Mouse (Mus musculus) hindbrain, postnatal 0 days (tissue): ENCODE data around the gene Gnptab. TPM values are rescaled to one million over a fixed set of nuclear protein-coding genes. Genes with fewer than 3 reads are reported as not detected.
"Not testable (repeated sequence)": the region's sequence is repeated elsewhere in the genome, so short reads cannot be mapped to it uniquely, and the experiment has no call there.

ENCODE experiments used
- ATAC-seq: fragments of 200-750 bp; cut with Nextera tagmentation; 2 replicates; pipeline ENCODE4 v1.8.0; 2017; ENCODE audit warnings: mild to moderate bottlenecking, moderate TSS enrichment, moderate library complexity
- DNase-seq: peaks from one replicate; pipeline ENCODE4 v3.0.0-alpha.2; 2015; ENCODE audit warnings: low spot score
- H3K27ac ChIP-seq: fragments of 300-500 bp; sonication (generic); 2 replicates; pipeline ENCODE4 v1.5.1; 2014; ENCODE audit warnings: mild to moderate bottlenecking
- H3K27me3 ChIP-seq: fragments of 300-500 bp; sonication (generic); 2 replicates; pipeline ENCODE4 v1.6.1; 2014; ENCODE audit warnings: low read length, mixed read lengths; ENCODE audit not compliant: insufficient read depth
- H3K36me3 ChIP-seq: fragments of 300-500 bp; sonication (generic); 2 replicates; pipeline ENCODE4 v1.6.1; 2014; ENCODE audit warnings: low read length, mixed read lengths; ENCODE audit not compliant: insufficient read depth
- H3K4me1 ChIP-seq: fragments of 300-500 bp; sonication (generic); 2 replicates; pipeline ENCODE4 v1.6.1; 2014; ENCODE audit warnings: antibody characterized with exemption, low read length, mixed read lengths; ENCODE audit not compliant: insufficient read depth
- H3K4me2 ChIP-seq: fragments of 300-500 bp; sonication (generic); 2 replicates; pipeline ENCODE4 v1.6.1; 2014; ENCODE audit warnings: low read depth, mild to moderate bottlenecking, low read length, moderate library complexity, mixed read lengths
- H3K4me3 ChIP-seq: fragments of 300-500 bp; sonication (generic); 2 replicates; pipeline ENCODE4 v1.5.1; 2014; ENCODE audit warnings: low read length
- H3K9ac ChIP-seq: fragments of 300-500 bp; sonication (generic); replicated peaks from 2 replicates; pipeline ENCODE4 v1.6.1; 2014; ENCODE audit warnings: mild to moderate bottlenecking, low read length, moderate library complexity, mixed read lengths
- H3K9me3 ChIP-seq: fragments of 300-500 bp; sonication (generic); 2 replicates; pipeline ENCODE4 v1.6.1; 2016; ENCODE audit warnings: low read length, mixed read lengths
- CTCF ChIP-seq: IDR thresholded peaks from 2 replicates; pipeline ENCODE4 v1.5.1; 2016; ENCODE audit warnings: antibody characterized with exemption, control low read depth, low read depth
- WGBS: fragments of 180-500 bp; shearing (Covaris S2); extraction: QIAGEN DNeasy Blood & Tissue Kit; methylation state at CpG from one replicate; pipeline ENCODE4 v1.1.7; 2014; 5-methylcytosine and 5-hydroxymethylcytosine counted together
- polyA plus RNA-seq: library from polyadenylated mRNA; unstranded; fragments of >200 nt; fragmentation: Nextera tagmentation; extraction: Ambion mirVana; gene quantifications from 2 replicates; pipeline ENCODE4 v1.2.1, GENCODE M21; 2015
- total RNA-seq: library from RNA; depleted of rRNA; stranded (reverse); fragments of >200 nt; gene quantifications from 2 replicates; pipeline ENCODE4 v1.2.3, GENCODE M21; 2014; rRNA removed

Gene Gnptab
- total and polyA plus RNA-seq, 2 experiments from 2014 or later = 19.0 to 40.5 TPM

- H3K4me1 ChIP-seq = no peaks in the 10 kb centered on the region
- no peaks in the 10 kb centered on the region for H3K27me3 ChIP-seq
- H3K9me3 ChIP-seq = no peaks in the 10 kb centered on the region
- no peak within 1 kb of the TSS for H3K9ac ChIP-seq
- H3K4me3 ChIP-seq = no peak within 1 kb of the TSS
- TF ChIP-seq CTCF = no peak
- H3K36me3 ChIP-seq = no peaks in the 10 kb centered on the region
- no peak for ATAC-seq
- DNase-seq = no peak
- no peak within 1 kb of the TSS for H3K27ac ChIP-seq
- H3K4me2 ChIP-seq = no peak within 1 kb of the TSS
- whole genome bisulfite sequencing = 87% methylated on average over 33 of the region's 33 CpGs
Observed at GRCm38 (mm10) chr10:88459502-88459992, 80.6 kb downstream of the Gnptab start, which contains the start of gene Sycp3. Gene Sycp3, plus strand, starts transcription at chr10:88459569.

GRCm38 (mm10) chr10:88460122-88460820, 81.3 kb downstream of the Gnptab start:
- DNase-seq = no peak
- TF ChIP-seq CTCF = no peak
- no peak overlapping the region for H3K27ac ChIP-seq
- H3K4me3 ChIP-seq = no peak overlapping the region
- H3K4me2 ChIP-seq = no peak overlapping the region
- no peaks in the 10 kb centered on the region for H3K9me3 ChIP-seq
- no peaks in the 10 kb centered on the region for H3K27me3 ChIP-seq
- H3K36me3 ChIP-seq = no peaks in the 10 kb centered on the region
- H3K4me1 ChIP-seq = no peaks in the 10 kb centered on the region
- no peak for ATAC-seq
- H3K9ac ChIP-seq = no peak overlapping the region
- WGBS = 78% methylated on average over 18 of the region's 18 CpGs

GRCm38 (mm10) chr10:88482866-88483265, 103.9 kb downstream of the Gnptab start:
- 93% methylated on average over 10 of the region's 10 CpGs for WGBS
- H3K4me2 ChIP-seq = not testable (repeated sequence)

GRCm38 (mm10) chr10:88488629-88489028, 109.7 kb downstream of the Gnptab start:
- Histone ChIP-seq H3K9ac (no peak overlapping the region), H3K4me3 (no peak overlapping the region), H3K4me1 (no peaks in the 10 kb centered on the region), H3K4me2 (no peak overlapping the region), H3K27ac (no peak overlapping the region), H3K36me3 (no peaks in the 10 kb centered on the region), H3K9me3 (no peaks in the 10 kb centered on the region), H3K27me3 (no peaks in the 10 kb centered on the region)
- no peak for ATAC-seq
- no peak for DNase-seq
- 90% methylated on average over 5 of the region's 5 CpGs for WGBS
- TF ChIP-seq CTCF = no peak

More at GRCm38 (mm10) chr10:88482866-88483265, 103.9 kb downstream of the Gnptab start:
- H3K9me3 ChIP-seq, DNase-seq, H3K4me3 ChIP-seq, H3K36me3 ChIP-seq, H3K4me1 ChIP-seq, ATAC-seq, H3K9ac ChIP-seq, H3K27ac ChIP-seq, H3K27me3 ChIP-seq: not testable (repeated sequence)

- Histone ChIP-seq H3K4me3 (no peak overlapping the region), H3K4me1 (no peaks in the 10 kb centered on the region), H3K27me3 (no peaks in the 10 kb centered on the region), H3K36me3 (no peaks in the 10 kb centered on the region), H3K27ac (no peak overlapping the region), H3K9me3 (no peaks in the 10 kb centered on the region), H3K4me2 (no peak overlapping the region), H3K9ac (no peak overlapping the region)
- no peak for ATAC-seq
- no peak for DNase-seq
- TF ChIP-seq CTCF = no peak; the same call in 1 of the 2 replicates
- 60% methylated on average over 7 of the region's 7 CpGs for WGBS
Observed at GRCm38 (mm10) chr10:88491632-88492031, 112.7 kb downstream of the Gnptab start.

- no peak overlapping the region for H3K4me2 ChIP-seq
- H3K27ac ChIP-seq = no peak overlapping the region
- H3K4me3 ChIP-seq = no peak overlapping the region
- no peaks in the 10 kb centered on the region for H3K9me3 ChIP-seq
- 59% methylated on average over 8 of the region's 8 CpGs for WGBS
- DNase-seq = no peak
- ATAC-seq = no peak
- no peaks in the 10 kb centered on the region for H3K36me3 ChIP-seq
- no peaks in the 10 kb centered on the region for H3K4me1 ChIP-seq
- no peaks in the 10 kb centered on the region for H3K27me3 ChIP-seq
- TF ChIP-seq CTCF = no peak
- H3K9ac ChIP-seq = no peak overlapping the region
Observed at GRCm38 (mm10) chr10:88492658-88493057, 113.7 kb downstream of the Gnptab start.

GRCm38 (mm10) chr10:88494959-88495587, 116.1 kb downstream of the Gnptab start:
- TF ChIP-seq CTCF = no peak
- 77% methylated on average over 4 of the region's 4 CpGs for WGBS

More at GRCm38 (mm10) chr10:88494959-88495587, 116.1 kb downstream of the Gnptab start:
- Histone ChIP-seq H3K9ac (no peak overlapping the region), H3K27me3 (no peaks in the 10 kb centered on the region), H3K4me1 (no peaks in the 10 kb centered on the region), H3K9me3 (no peaks in the 10 kb centered on the region), H3K36me3 (no peaks in the 10 kb centered on the region), H3K27ac (no peak overlapping the region), H3K4me2 (no peak overlapping the region), H3K4me3 (no peak overlapping the region)
- ATAC-seq = no peak
- DNase-seq = no peak

Other genes starting within 250 kb of the Gnptab start
- 3.3 and 5.5 TPM in 2 replicates for gene Parpbp, start 232.2 kb upstream of the Gnptab start, total RNA-seq
- 1.3 and 1.6 TPM in 2 replicates for gene Parpbp, start 232.2 kb upstream of the Gnptab start, polyA plus RNA-seq
- 8.9 and 10.6 TPM in 2 replicates for gene Nup37, start 232.1 kb upstream of the Gnptab start, total RNA-seq
- 17.8 and 21.7 TPM in 2 replicates for gene Nup37, start 232.1 kb upstream of the Gnptab start, polyA plus RNA-seq
- 11.6 and 14.7 TPM in 2 replicates for gene Washc3, start 178.0 kb upstream of the Gnptab start, total RNA-seq
- 45.0 and 45.8 TPM in 2 replicates for gene Washc3, start 178.0 kb upstream of the Gnptab start, polyA plus RNA-seq
- 0.18 and 0.42 TPM in 2 replicates for gene Dram1, start 52 bp upstream of the Gnptab start, total RNA-seq
- 0.51 and 0.62 TPM in 2 replicates for gene Dram1, start 52 bp upstream of the Gnptab start, polyA plus RNA-seq
- not detected in 2 replicates for gene Sycp3, start 80.4 kb downstream of the Gnptab start, total RNA-seq
- 0.47 and 0.50 TPM in 2 replicates for gene Sycp3, start 80.4 kb downstream of the Gnptab start, polyA plus RNA-seq
- gene Chpt1, start 124.9 kb downstream of the Gnptab start, total RNA-seq = 24.2 and 39.3 TPM in 2 replicates
- 40.4 and 45.2 TPM in 2 replicates for gene Chpt1, start 124.9 kb downstream of the Gnptab start, polyA plus RNA-seq
- 5.5 and 6.2 TPM in 2 replicates for gene Mybpc1, start 226.0 kb downstream of the Gnptab start, total RNA-seq
- gene Mybpc1, start 226.0 kb downstream of the Gnptab start, polyA plus RNA-seq = 3.7 and 4.2 TPM in 2 replicates